Mouse (Mus musculus): Measurements from ENCODE around the gene Cfap65. TPM values are rescaled to one million over a fixed set of nuclear protein-coding genes. Genes with fewer than 3 reads are reported as not detected.

Gene Cfap65
- polyA plus RNA-seq, 1 experiment from 2014 or later = 1.1 TPM

DNA sequence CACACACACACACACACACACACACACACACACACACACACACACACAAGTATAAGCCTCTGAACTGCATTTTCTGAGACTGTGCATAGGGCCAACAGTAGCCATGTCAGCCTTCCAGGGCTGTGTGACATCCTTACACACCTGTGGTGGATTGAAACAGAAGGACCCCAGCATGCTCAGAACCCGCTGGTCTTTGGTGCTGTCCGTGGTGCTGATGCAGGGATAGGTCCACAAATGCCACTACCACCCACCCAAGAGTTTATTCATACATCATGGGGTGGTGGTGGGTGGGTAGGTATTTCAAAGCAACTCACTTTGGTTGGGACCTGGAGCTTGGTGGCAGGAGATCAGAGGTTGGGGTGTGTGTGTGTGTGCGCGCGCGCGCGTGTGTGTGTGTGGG is 43.9 kb downstream of the Cfap65 start:
- H3K4me3 ChIP-seq (ENCODE audit: low read length) = no peak overlapping the region
- peaks cover 12% of the 10 kb centered on the region for H3K4me1 ChIP-seq (ENCODE audit: control insufficient read depth, insufficient read depth, low read depth, low read length)
- H3K9me3 ChIP-seq (ENCODE audit: control insufficient read depth, low read length) = no peaks in the 10 kb centered on the region
- H3K36me3 ChIP-seq (ENCODE audit: control insufficient read depth, insufficient read depth, low read length) = no peaks in the 10 kb centered on the region
- no peak overlapping the region for H3K9ac ChIP-seq (ENCODE audit: low read depth, low read length)
- H3K27ac ChIP-seq (ENCODE audit: low read depth, low read length) = no peak overlapping the region
- 0% methylated on average over 2 of the region's 8 CpGs for WGBS
- peaks cover 75% of the 10 kb centered on the region for H3K27me3 ChIP-seq (replicated peaks; ENCODE audit: control insufficient read depth, insufficient read depth, low read length)
- no peak overlapping the region for H3K4me2 ChIP-seq (ENCODE audit: low read length)
- ATAC-seq = no peak

DNA sequence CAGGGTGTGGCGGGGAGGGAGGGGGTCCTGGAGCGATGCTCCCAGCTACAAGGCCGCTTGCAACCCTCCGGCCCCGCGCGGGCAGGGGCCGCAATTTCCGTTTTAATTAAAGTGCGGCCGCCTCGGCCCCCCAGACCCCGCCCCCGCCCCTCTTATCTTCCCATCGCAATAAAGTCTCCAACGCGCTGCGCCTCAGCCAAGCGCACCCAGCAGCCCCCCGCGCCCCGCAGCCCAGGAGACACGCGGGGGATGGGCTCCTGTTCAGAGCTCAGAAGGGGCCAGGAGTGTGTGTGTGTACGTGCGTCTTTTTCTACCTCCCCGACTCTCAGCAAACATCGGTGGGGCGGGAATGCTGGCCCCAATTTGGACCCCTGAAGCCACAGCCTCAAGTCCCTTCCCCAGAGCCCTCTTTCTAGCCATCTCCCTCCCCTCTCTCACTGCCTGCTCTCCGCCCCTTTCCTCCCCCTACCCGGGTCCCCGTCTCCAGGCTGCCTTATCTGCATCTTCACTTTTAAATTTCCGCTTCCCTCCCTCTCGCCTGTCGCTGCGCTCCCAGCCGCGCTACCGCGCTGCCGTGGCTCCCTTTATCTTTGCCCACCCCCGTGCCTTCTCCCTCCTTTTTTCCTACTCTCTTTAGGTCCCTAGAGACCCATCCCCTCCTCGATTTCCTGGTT is 49.9 kb downstream of the Cfap65 start, which contains the start of gene Fev:
Fev (minus strand) TSS at position 51 of the 674 bp plus-strand sequence.
- Histone ChIP-seq H3K4me2 (ENCODE audit: low read length) (peak within 1 kb of the TSS; percentile 49), H3K9ac (ENCODE audit: low read depth, low read length) (0 out of 2 replicates have a peak within 1 kb of the TSS, but pooled peaks have one; percentile 14), H3K27ac (ENCODE audit: low read depth, low read length) (no peak within 1 kb of the TSS), H3K9me3 (ENCODE audit: control insufficient read depth, low read length) (no peaks in the 10 kb centered on the region), H3K36me3 (ENCODE audit: control insufficient read depth, insufficient read depth, low read length) (no peaks in the 10 kb centered on the region), H3K27me3 (replicated peaks; ENCODE audit: control insufficient read depth, insufficient read depth, low read length) (peaks cover 72% of the 10 kb centered on the region), H3K4me1 (ENCODE audit: control insufficient read depth, insufficient read depth, low read depth, low read length) (peaks cover 26% of the 10 kb centered on the region), H3K4me3 (ENCODE audit: low read length) (peak within 1 kb of the TSS; percentile 28)
- ATAC-seq = no peak
- 2% methylated on average over 36 of the region's 43 CpGs for WGBS

DNA sequence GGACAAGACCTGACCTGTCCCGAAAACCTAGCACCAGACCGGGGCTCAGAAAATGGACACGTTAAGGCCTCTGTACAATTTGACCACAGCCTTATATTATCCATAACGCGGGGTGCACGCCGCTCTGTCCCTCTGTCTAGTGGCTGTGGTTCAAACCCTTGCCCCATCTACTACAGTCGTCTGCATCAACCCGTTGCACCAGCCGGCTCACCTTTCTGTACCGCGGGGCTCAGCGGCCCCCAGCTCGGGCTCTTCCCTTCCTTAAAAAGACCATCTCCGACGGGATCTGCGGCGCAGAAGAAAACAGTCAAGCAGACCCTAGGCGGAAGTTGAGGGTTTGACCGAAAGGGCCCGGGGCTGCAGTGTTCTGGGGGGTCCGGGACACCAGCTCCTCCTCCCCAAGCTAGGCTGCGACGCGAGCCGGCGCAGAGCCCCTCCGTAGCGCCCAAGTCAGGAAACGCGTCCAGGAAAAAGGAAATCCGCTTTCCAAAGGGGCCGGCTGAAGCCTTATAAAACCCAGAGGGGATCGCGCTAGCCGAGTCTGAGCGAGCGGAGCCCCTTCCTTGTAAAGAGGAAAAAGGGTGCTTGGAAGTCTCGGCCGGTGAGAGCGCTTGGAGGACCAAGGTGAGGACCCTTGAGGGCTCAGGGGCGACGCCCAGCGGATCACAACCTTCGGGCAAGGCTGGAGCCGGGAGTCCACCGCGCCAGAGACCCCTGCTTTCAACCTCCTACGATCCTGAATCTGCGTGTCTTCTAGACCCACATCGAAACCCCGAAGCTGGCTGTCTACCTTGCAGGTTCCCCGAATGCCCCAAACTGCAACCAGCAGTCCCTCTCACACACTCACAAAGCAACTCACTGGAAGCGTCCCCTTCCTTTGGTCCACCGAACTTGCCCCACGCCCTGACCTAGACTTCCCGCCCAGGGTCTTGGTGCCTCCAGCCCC is 50.9 kb downstream of the Cfap65 start:
- peak overlapping the region; percentile 28 for H3K4me3 ChIP-seq (ENCODE audit: low read length)
- WGBS = under 1% methylated on average over 56 of the region's 57 CpGs
- H3K27me3 ChIP-seq (replicated peaks; ENCODE audit: control insufficient read depth, insufficient read depth, low read length) = peaks cover 62% of the 10 kb centered on the region
- no peaks in the 10 kb centered on the region for H3K36me3 ChIP-seq (ENCODE audit: control insufficient read depth, insufficient read depth, low read length)
- ATAC-seq = no peak
- H3K4me2 ChIP-seq (ENCODE audit: low read length) = peak overlapping the region; percentile 49
- peaks cover 26% of the 10 kb centered on the region for H3K4me1 ChIP-seq (ENCODE audit: control insufficient read depth, insufficient read depth, low read depth, low read length)
- no peaks in the 10 kb centered on the region for H3K9me3 ChIP-seq (ENCODE audit: control insufficient read depth, low read length)
- no peak overlapping the region for H3K27ac ChIP-seq (ENCODE audit: low read depth, low read length)
- 0 out of 2 replicates have a peak overlapping the region, but pooled peaks have one; percentile 14 for H3K9ac ChIP-seq (ENCODE audit: low read depth, low read length)

DNA sequence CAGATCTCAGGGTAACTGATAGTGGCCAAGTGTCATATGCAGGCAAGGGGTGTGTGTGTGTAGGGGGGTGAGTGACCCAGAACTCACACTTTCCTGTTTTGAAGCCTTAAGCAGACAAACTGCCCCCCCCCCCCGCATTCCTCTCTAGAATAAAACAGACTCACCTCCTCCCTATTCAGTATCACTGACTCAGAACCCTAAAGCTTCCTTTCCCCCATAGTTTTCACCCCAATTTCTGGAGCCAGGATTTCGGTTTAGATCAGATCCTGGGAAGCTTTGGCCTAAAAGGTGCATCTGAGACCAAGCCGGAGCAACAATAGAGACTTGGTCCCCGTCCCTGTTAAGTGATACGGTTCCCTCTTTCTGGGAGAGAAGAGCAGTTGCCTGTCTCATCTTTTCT is 52.0 kb downstream of the Cfap65 start:
- no peak overlapping the region for H3K4me2 ChIP-seq (ENCODE audit: low read length)
- no peak overlapping the region for H3K4me3 ChIP-seq (ENCODE audit: low read length)
- no peaks in the 10 kb centered on the region for H3K9me3 ChIP-seq (ENCODE audit: control insufficient read depth, low read length)
- no peak for ATAC-seq
- H3K36me3 ChIP-seq (ENCODE audit: control insufficient read depth, insufficient read depth, low read length) = no peaks in the 10 kb centered on the region
- WGBS = 6% methylated on average over 5 of the region's 5 CpGs
- no peak overlapping the region for H3K9ac ChIP-seq (ENCODE audit: low read depth, low read length)
- peaks cover 61% of the 10 kb centered on the region for H3K27me3 ChIP-seq (replicated peaks; ENCODE audit: control insufficient read depth, insufficient read depth, low read length)
- H3K4me1 ChIP-seq (ENCODE audit: control insufficient read depth, insufficient read depth, low read depth, low read length) = peaks cover 26% of the 10 kb centered on the region
- no peak overlapping the region for H3K27ac ChIP-seq (ENCODE audit: low read depth, low read length)

DNA sequence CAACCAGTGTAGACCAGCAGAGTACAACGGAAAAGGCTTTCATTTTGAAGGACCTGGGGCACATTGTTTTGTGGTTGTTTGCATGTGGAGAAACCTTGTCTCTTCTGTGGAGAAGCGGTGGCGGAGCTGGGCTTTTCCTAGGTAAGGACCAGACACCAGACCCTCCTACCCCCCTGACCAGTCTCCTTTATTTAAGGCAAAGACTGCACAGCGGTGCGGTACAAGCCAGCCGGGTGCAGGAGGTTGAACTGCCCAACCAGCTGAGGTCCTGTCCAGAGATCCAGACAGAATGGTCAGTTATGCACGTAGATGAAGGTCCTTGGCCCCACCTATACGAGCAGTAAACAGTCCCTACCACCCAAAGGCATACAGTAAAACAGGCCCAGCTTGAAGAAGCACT is 52.6 kb downstream of the Cfap65 start:
- Histone ChIP-seq H3K9ac (ENCODE audit: low read depth, low read length) (no peak overlapping the region), H3K36me3 (ENCODE audit: control insufficient read depth, insufficient read depth, low read length) (no peaks in the 10 kb centered on the region), H3K4me1 (ENCODE audit: control insufficient read depth, insufficient read depth, low read depth, low read length) (peaks cover 26% of the 10 kb centered on the region), H3K9me3 (ENCODE audit: control insufficient read depth, low read length) (no peaks in the 10 kb centered on the region), H3K27ac (ENCODE audit: low read depth, low read length) (no peak overlapping the region), H3K4me2 (ENCODE audit: low read length) (peak overlapping the region; percentile 86; the same call in 1 of the 2 replicates), H3K27me3 (replicated peaks; ENCODE audit: control insufficient read depth, insufficient read depth, low read length) (peaks cover 59% of the 10 kb centered on the region), H3K4me3 (ENCODE audit: low read length) (peak overlapping the region; percentile 49)
- ATAC-seq = no peak
- WGBS = 4% methylated on average over 8 of the region's 8 CpGs

DNA sequence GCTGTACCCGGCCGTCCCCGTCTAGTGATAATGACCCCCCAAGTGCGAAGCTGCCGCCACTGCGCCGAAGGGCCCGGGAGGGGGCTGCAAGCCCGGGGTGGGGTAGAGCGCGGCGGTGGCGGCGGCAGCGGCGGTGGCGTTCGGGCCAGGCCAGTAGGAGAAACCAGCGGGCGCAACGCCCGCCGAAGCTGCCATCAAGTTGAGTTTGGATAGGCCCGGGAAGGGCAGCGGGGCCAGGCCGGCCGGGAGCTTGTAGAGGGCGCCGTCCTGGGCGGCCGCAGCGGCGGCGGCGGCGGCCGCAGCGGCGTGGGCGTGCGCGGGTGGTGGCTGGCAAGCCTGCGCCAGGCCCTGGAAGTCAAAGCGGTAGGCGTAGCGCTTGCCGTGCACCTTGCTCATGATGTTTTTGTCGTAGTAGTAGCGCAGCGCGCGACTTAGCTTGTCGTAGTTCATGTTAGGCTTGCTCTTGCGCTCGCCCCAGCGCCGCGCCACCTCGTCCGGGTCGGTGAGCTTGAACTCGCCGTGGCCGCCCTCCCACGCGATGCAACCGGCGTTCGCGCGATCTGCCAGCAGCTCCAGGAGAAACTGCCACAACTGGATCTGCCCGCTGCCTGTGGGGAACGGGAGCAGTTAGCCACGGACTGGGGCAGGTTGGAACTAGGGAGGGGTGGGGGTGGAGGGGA is 53.2 kb downstream of the Cfap65 start:
- ATAC-seq = 0 out of 2 replicates have a peak, but pooled peaks have one; percentile 31
- Histone ChIP-seq H3K27ac (ENCODE audit: low read depth, low read length) (no peak overlapping the region), H3K4me3 (ENCODE audit: low read length) (peak overlapping the region; percentile 49), H3K9ac (ENCODE audit: low read depth, low read length) (peak overlapping the region; percentile 56), H3K36me3 (ENCODE audit: control insufficient read depth, insufficient read depth, low read length) (no peaks in the 10 kb centered on the region), H3K9me3 (ENCODE audit: control insufficient read depth, low read length) (no peaks in the 10 kb centered on the region), H3K27me3 (replicated peaks; ENCODE audit: control insufficient read depth, insufficient read depth, low read length) (peaks cover 54% of the 10 kb centered on the region), H3K4me2 (ENCODE audit: low read length) (peak overlapping the region; percentile 86), H3K4me1 (ENCODE audit: control insufficient read depth, insufficient read depth, low read depth, low read length) (peaks cover 26% of the 10 kb centered on the region)
- WGBS = under 1% methylated on average over 63 of the region's 74 CpGs

DNA sequence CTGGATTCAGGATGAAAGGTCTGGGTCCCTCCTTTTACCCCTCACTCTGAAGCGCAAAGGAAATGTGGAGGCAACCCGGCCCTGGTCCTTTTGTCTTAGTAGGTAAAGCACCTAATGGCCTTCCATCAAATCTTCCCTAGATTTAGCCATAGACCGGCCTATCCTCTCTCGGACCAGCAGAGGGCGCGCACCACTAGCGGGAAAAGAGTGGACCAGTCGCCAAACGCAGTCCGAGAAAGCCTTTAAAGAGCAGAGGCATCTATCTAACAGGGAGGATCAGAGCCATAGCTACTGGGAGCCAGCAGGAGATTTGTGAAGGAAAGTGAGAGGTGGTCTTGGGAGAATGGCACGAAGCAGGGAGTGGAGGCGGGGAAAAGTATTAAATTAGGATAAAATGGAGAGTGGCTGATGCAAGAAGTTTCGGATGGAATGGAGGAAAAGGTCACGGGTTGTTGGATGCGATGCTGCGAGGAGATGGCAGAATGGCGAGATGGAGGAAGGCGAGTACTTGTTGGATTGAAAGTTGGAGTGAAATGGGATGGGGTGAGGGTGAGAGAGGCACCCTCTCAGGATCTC is 54.5 kb downstream of the Cfap65 start:
- Histone ChIP-seq H3K4me3 (ENCODE audit: low read length) (peak overlapping the region; percentile 22), H3K4me2 (ENCODE audit: low read length) (peak overlapping the region; percentile 48), H3K9me3 (ENCODE audit: control insufficient read depth, low read length) (no peaks in the 10 kb centered on the region), H3K36me3 (ENCODE audit: control insufficient read depth, insufficient read depth, low read length) (no peaks in the 10 kb centered on the region), H3K9ac (ENCODE audit: low read depth, low read length) (no peak overlapping the region), H3K27me3 (replicated peaks; ENCODE audit: control insufficient read depth, insufficient read depth, low read length) (peaks cover 42% of the 10 kb centered on the region), H3K27ac (ENCODE audit: low read depth, low read length) (no peak overlapping the region), H3K4me1 (ENCODE audit: control insufficient read depth, insufficient read depth, low read depth, low read length) (peaks cover 26% of the 10 kb centered on the region)
- ATAC-seq = 0 out of 2 replicates have a peak, but pooled peaks have one; percentile 58
- WGBS = 2% methylated on average over 18 of the region's 18 CpGs

DNA sequence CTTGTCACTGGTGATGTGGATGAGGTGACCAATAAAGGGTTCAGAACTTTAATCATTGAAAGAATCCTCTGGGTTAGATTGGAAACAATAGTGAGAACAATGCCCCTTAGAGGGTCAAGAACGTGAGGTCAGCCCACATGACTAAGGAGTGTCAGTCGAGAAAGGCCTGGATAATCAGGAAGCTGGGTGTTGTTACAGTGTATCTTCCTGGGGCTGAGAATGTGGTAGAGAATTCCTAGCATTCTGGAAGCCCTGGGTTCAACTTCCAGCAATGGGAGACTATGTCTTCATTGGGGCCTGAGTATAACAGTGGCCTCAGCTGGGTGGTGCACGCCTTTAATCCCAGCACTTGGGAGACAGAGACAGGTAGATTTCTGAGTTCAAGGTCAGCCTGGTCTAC is 58.2 kb downstream of the Cfap65 start:
- no peak overlapping the region for H3K9ac ChIP-seq (ENCODE audit: low read depth, low read length)
- no peak overlapping the region for H3K4me3 ChIP-seq (ENCODE audit: low read length)
- H3K27me3 ChIP-seq (replicated peaks; ENCODE audit: control insufficient read depth, insufficient read depth, low read length) = peaks cover 22% of the 10 kb centered on the region
- peaks cover 4% of the 10 kb centered on the region for H3K4me1 ChIP-seq (ENCODE audit: control insufficient read depth, insufficient read depth, low read depth, low read length)
- H3K9me3 ChIP-seq (ENCODE audit: control insufficient read depth, low read length) = no peaks in the 10 kb centered on the region
- H3K4me2 ChIP-seq (ENCODE audit: low read length) = no peak overlapping the region
- no peak for ATAC-seq
- H3K36me3 ChIP-seq (ENCODE audit: control insufficient read depth, insufficient read depth, low read length) = no peaks in the 10 kb centered on the region
- no peak overlapping the region for H3K27ac ChIP-seq (ENCODE audit: low read depth, low read length)
- 62% methylated on average over 3 of the region's 3 CpGs for WGBS
